Mouse (Mus musculus): ENCODE measurements around the gene Sf3b2.
A peak's percentile ranks its signal among the peaks of the same experiment; 100 is the strongest.
"Not testable (repeated sequence)": the region's sequence is repeated elsewhere in the genome, so short reads cannot be mapped to it uniquely, and the experiment has no call there.

Gene Sf3b2

DNA sequence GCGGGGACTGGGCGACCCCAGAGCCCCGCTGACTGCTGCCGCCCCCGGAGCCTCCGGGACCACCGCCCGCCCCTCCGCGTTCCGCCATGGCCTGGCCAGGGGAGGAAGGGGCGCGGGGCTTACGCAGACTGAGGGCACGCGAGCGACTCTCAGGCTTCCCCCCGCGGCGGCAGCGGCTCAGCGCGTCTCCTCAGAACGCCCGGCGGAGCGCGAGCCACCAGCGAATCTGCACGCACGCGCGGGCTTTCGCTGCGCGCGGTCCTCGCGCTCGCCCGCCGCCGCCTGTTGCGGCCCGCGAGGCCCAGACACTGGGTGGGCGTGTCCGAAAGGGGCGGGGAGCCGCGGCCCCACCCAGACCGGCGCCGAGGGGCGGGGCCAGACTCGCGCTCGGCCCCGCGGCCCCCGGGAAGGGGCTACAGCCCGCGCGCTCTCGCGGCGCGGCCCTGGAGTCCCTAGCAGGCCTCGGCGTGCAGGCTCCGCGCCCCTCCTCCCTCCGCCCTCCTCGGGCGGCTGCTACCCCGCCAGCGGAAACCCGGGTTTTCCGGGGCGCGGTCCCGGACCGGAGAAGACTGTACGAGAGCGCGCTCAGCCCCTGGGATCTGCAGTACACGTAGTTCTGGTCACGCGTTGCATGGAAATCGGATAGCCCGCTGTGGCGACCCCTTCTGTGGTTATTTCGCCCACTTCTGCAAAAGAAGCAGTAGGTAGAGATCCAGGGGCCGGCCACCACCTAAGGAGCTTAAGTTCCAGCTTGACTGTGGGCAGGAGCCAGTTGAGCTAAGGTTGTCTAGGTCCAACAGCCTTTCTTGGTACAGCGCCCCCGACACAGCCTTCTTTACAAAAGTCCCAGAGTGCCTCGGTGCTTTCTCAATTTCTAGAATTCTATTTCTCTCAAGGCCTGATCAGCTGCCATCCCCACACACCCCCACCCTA lies 22.2 kb downstream of the Sf3b2 start, which contains the start of gene Pacs1:
TSS of gene Pacs1 (minus strand) at position 319 of the 933 bp plus-strand sequence.
- peak; percentile 88 to 93 for DNase-seq (ENCODE audit: low spot score in 2 of 2)

GRCm38 (mm10) chr19:5272326-5272795 lies 22.9 kb downstream of the Sf3b2 start:
- DNase-seq (ENCODE audit: low spot score in 2 of 2), result peak; percentile 55 to 64

GRCm38 (mm10) chr19:5271430-5271829 lies 23.8 kb downstream of the Sf3b2 start:
- DNase-seq (ENCODE audit: low spot score in 2 of 2), result no peak

DNA sequence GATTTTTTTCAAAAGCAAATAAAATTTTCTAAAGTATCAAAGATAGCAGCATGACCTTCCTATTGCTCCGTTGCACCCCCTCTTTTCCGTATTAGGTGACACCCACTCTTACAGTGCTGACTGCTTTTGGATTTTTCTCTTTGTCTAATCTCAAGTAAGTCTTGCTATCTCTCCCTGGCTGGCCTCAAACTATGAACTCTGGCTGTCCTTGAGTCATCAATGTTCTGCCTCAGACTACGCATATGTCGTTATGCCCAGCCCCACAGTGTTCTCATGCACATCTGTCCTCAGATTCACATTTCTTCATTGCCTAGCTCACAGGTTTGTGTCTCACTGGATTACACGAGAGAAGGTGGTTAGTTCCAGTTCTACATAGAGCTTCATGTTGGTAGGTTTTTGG lies 25.9 kb downstream of the Sf3b2 start:
- DNase-seq (ENCODE audit: low spot score in 2 of 2), result no peak

GRCm38 (mm10) chr19:5268875-5269274 lies 26.4 kb downstream of the Sf3b2 start:
- no peak for DNase-seq (ENCODE audit: low spot score in 2 of 2)

GRCm38 (mm10) chr19:5268017-5268416 lies 27.2 kb downstream of the Sf3b2 start:
- DNase-seq (ENCODE audit: low spot score in 2 of 2), result no peak

GRCm38 (mm10) chr19:5267015-5267414 lies 28.2 kb downstream of the Sf3b2 start:
- DNase-seq (ENCODE audit: low spot score in 2 of 2), result peak in 1 of 2 experiments; percentile 30

GRCm38 (mm10) chr19:5257140-5257539 lies 38.1 kb downstream of the Sf3b2 start:
- DNase-seq (ENCODE audit: low spot score in 2 of 2), result peak in 1 of 2 experiments; percentile 64

DNA sequence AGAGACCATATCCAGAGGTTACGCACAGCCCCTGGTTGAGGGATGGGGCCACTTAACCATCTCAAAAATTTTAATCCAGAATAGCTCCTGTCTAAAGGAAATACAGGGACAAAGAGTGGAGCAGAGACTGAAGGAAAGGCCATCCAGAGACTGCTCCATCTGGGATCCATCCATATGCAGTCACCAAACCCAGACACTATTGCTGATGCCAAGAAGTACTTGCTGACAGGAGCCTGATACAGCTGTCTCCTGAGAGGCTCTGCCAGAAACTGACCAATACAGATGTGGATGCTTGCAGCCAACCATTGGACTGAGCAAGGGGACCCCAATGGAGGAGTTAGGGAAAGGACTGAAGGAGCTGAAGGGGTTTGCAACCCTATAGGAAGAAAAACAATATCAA lies 58.3 kb downstream of the Sf3b2 start:
- DNase-seq (ENCODE audit: low spot score in 2 of 2), result not testable (repeated sequence)

DNA sequence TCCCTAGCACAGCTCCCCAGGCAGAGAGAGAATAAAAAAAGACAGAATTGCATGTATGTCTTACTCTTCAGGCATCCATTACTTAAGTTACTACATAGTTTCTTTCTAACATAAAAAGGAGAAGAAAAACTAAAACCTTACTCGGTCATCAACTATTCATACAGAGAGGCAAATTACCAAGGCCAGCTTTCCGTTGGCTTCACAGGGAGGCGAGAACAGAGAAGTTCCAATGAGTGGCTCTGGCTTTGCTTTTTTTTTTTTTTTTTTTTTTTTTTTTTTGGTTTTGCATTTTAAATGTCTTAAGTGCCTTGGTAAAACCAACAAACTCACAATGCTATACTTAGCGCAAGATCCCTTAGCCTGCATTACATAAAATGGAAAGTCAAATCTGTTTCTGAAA lies 62.6 kb downstream of the Sf3b2 start:
- DNase-seq (ENCODE audit: low spot score in 2 of 2), result peak in 1 of 2 experiments; percentile 32

GRCm38 (mm10) chr19:5230110-5230509 lies 65.1 kb downstream of the Sf3b2 start:
- DNase-seq (ENCODE audit: low spot score in 2 of 2), result no peak

DNA sequence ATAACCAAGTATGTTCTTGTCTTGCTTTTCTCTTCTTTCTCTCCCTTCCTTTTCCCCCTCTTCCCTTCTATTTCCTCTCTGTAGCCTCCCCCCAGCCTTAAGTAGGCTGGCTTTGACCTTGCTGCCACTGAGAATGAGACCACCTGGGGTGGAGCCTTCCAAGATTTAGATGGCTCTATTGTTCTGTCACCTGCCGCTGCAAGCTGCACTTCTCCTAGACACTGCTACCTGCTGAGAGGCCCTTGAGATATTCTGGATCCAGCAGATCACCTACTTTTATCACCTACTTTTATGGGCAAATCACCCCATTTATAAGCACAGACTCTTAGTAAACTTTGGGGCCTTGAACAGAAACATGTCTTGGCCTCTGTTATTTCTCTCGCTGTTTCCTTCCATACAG lies 70.6 kb downstream of the Sf3b2 start:
- no peak for DNase-seq (ENCODE audit: low spot score in 2 of 2)

DNA sequence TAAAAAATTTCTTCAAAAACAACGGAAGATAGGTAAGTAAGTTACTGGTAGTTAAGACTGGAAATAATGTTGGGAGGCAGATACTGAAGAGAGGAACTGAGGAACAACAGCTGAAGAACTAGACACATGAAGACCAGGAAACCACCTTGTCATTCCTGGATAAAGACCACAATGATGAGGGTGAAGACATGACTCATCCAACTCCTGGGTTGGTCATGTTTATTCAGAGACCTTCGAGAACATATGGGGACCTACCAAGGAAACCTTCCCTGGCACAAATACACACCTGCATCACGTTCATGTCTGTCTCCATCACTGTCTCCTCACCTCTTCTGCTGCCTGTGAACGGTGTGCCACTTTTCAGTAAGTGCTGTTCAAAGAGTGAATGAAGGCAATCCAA lies 71.2 kb downstream of the Sf3b2 start:
- DNase-seq (ENCODE audit: low spot score in 2 of 2), result no peak
